Mouse (Mus musculus) bone marrow, adult 2 months (tissue): Measurements from ENCODE around the gene Naa40. TPM values are rescaled to one million over a fixed set of nuclear protein-coding genes. Genes with fewer than 3 reads are reported as not detected.
A peak's percentile ranks its signal among the peaks of the same experiment; 100 is the strongest.

Experiments
- H3K27ac ChIP-seq: fragments of 200-500 bp; 2 replicates; pipeline ENCODE4 v1.5.1; 2012; ENCODE audit warnings: low read depth, mild to moderate bottlenecking, control low read depth, inconsistent platforms, low read length; ENCODE audit not compliant: control insufficient read depth, poor library complexity, insufficient read depth
- H3K4me1 ChIP-seq: fragments of 200-500 bp; 2 replicates; pipeline ENCODE4 v1.6.1; 2011; ENCODE audit warnings: low read length; ENCODE audit not compliant: control insufficient read depth, insufficient read depth
- H3K4me3 ChIP-seq: fragments of 200-500 bp; replicated peaks from 2 replicates; pipeline ENCODE3; 2011; ENCODE audit warnings: mild to moderate bottlenecking, low read depth, low read length, control low read depth; ENCODE audit not compliant: control insufficient read depth
- CTCF ChIP-seq: fragments of 200-500 bp; IDR thresholded peaks from 2 replicates; pipeline ENCODE4 v1.5.1; 2011; ENCODE audit warnings: low read length, control low read depth; ENCODE audit not compliant: control insufficient read depth, insufficient read depth
- POLR2A ChIP-seq: fragments of 200-500 bp; IDR thresholded peaks from 2 replicates; pipeline ENCODE4 v1.6.1; 2011; ENCODE audit warnings: low read depth, mild to moderate bottlenecking, control low read depth, low read length, borderline replicate concordance; ENCODE audit not compliant: control insufficient read depth
- WGBS: fragments of 180-500 bp; shearing (Covaris S2); methylation state at CpG from one replicate; pipeline ENCODE4 v1.1.7; 2018; 5-methylcytosine and 5-hydroxymethylcytosine counted together
- polyA plus RNA-seq: library from polyadenylated mRNA; stranded (reverse); fragments of >200 nt; gene quantifications from 2 replicates; pipeline ENCODE4 v1.2.4, GENCODE M21; 2011; ENCODE audit warnings: low replicate concordance; ENCODE audit not compliant: missing spikeins, insufficient read depth, insufficient read length

The Naa40 gene
- polyA plus RNA-seq, 1 experiment = 16.3 TPM

GRCm38 (mm10) chr19:7267781-7268721 is 27.1 kb upstream of the Naa40 start:
- peak; percentile 34; the same call in 1 of the 2 replicates for TF ChIP-seq POLR2A
- no peak for TF ChIP-seq CTCF
- Histone ChIP-seq H3K4me3 (peak overlapping the region; percentile 53), H3K4me1 (no peaks in the 10 kb centered on the region), H3K27ac (peak overlapping the region; percentile 54; the same call in 1 of the 2 replicates)
- WGBS = 1% methylated on average over 86 of the region's 97 CpGs

- peak within 1 kb of the TSS; percentile 53 for H3K4me3 ChIP-seq
- WGBS = under 1% methylated on average over 28 of the region's 28 CpGs
- no peak for TF ChIP-seq POLR2A
- no peak for TF ChIP-seq CTCF
- H3K27ac ChIP-seq = peak within 1 kb of the TSS; percentile 54; the same call in 1 of the 2 replicates
- H3K4me1 ChIP-seq = no peaks in the 10 kb centered on the region
Observed at GRCm38 (mm10) chr19:7267091-7267741, 26.2 kb upstream of the Naa40 start, which contains the start of gene Rcor2. Gene Rcor2 (plus strand): TSS chr19:7267325.

GRCm38 (mm10) chr19:7266421-7266831 is 25.4 kb upstream of the Naa40 start:
- TF ChIP-seq CTCF (no peak), POLR2A (no peak)
- H3K27ac ChIP-seq = no peak overlapping the region
- H3K4me3 ChIP-seq = no peak overlapping the region
- WGBS = 44% methylated on average over 4 of the region's 4 CpGs
- H3K4me1 ChIP-seq = no peaks in the 10 kb centered on the region

- TF ChIP-seq POLR2A = no peak
- TF ChIP-seq CTCF = no peak
- no peak overlapping the region for H3K4me3 ChIP-seq
- WGBS = 55% methylated on average over 14 of the region's 14 CpGs
- no peaks in the 10 kb centered on the region for H3K4me1 ChIP-seq
- no peak overlapping the region for H3K27ac ChIP-seq
Observed at GRCm38 (mm10) chr19:7265478-7266191, 24.7 kb upstream of the Naa40 start.

GRCm38 (mm10) chr19:7264766-7265331 is 23.9 kb upstream of the Naa40 start:
- Histone ChIP-seq H3K27ac (no peak overlapping the region), H3K4me3 (no peak overlapping the region), H3K4me1 (no peaks in the 10 kb centered on the region)
- TF ChIP-seq CTCF (no peak), POLR2A (no peak)
- WGBS = 68% methylated on average over 6 of the region's 6 CpGs

- H3K27ac ChIP-seq = no peak overlapping the region
- H3K4me3 ChIP-seq = no peak overlapping the region
- TF ChIP-seq POLR2A = no peak
- peak; percentile 95 for TF ChIP-seq CTCF
- H3K4me1 ChIP-seq = no peaks in the 10 kb centered on the region
- 24% methylated on average over 9 of the region's 9 CpGs for WGBS
Observed at GRCm38 (mm10) chr19:7264088-7264765, 23.2 kb upstream of the Naa40 start.

- WGBS = 75% methylated on average over 1 of the region's 1 CpGs
- Histone ChIP-seq H3K4me3 (no peak overlapping the region), H3K4me1 (no peaks in the 10 kb centered on the region), H3K27ac (no peak overlapping the region)
- TF ChIP-seq CTCF = no peak
- no peak for TF ChIP-seq POLR2A
Observed at GRCm38 (mm10) chr19:7262592-7262991, 21.6 kb upstream of the Naa40 start.
